Mouse (Mus musculus): ENCODE data around the gene Mtfr1l.

Mtfr1l gene

DNA sequence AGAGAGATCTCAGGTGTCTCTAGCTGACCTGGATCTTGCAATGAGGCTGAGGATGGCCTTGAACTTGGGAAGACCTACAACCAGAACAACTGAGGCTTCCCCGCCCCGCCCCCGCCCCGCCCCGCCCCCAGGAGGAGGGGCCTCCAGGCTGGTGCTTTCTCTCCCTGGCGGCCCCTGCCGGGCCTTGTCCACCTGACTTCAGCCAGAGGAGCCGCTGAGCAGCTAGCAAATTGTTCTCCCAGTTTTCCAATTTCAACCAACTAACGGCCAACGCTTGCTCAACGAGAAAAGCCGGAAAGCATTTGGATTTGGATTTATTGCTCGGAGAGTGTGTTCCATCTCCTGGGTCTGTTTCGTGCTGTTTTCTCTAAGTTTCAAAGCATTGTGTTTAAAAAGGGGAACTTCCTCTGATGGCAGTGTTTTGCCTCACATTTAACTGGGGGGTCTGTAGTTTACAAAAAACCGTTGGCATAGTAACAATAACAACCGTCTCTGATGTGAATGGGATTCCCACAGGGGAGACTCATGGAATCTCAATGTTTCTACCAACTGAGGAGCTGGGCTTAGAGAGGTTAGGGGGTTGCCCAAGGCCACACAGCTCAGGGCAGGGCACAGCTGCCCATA, 22.6 kb upstream of the Mtfr1l start:
- no peak for DNase-seq (ENCODE audit: low spot score)

DNA sequence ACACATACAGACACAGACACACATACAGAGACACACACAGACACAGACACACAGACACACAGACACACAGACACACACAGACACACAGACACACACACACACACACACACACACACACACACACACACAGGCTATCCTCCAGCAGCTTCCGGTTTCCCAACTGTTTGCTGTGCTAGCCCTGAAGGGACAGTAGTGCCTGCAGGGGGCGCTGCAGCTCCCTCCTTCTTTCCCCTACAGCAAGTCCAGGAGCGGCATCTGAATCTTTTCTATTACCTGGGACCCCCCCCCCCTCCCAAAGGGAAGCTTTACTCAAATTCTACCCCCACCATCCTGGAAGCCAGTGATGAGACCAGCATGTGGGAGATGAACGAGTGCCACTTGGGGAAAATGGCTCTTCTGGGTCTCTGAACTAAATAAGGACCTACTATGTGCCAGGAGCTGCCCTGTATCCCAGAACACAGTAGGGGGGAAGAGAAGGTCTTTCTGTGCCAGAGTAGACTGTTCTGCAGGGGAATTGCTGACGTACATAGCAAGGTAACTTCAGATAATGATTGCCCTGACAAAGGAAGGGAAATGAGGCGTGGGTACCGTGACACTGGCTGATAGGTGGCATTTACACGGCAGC, 20.9 kb upstream of the Mtfr1l start:
- no peak for DNase-seq (ENCODE audit: low spot score)

DNA sequence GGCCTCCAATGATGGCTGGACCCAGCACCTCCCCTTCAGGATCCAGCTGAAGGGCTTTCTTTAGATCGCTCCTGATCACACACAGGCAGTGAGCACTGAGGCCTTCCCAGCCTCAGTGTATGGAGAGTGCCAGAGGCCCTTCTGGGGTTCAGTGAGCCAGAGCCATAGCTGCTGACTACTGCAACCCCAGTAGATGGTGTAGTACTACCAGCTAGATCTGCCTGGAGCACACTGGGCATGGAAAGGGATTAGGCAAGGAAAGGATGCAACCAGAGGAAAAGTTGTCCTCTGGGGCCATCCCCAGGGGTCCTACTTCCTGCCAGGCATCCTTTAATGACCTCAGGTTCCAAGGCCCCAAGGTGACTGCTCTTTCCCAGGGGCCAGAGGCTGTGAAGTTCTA, 18.4 kb upstream of the Mtfr1l start:
- DNase-seq (ENCODE audit: low spot score): no peak

DNA sequence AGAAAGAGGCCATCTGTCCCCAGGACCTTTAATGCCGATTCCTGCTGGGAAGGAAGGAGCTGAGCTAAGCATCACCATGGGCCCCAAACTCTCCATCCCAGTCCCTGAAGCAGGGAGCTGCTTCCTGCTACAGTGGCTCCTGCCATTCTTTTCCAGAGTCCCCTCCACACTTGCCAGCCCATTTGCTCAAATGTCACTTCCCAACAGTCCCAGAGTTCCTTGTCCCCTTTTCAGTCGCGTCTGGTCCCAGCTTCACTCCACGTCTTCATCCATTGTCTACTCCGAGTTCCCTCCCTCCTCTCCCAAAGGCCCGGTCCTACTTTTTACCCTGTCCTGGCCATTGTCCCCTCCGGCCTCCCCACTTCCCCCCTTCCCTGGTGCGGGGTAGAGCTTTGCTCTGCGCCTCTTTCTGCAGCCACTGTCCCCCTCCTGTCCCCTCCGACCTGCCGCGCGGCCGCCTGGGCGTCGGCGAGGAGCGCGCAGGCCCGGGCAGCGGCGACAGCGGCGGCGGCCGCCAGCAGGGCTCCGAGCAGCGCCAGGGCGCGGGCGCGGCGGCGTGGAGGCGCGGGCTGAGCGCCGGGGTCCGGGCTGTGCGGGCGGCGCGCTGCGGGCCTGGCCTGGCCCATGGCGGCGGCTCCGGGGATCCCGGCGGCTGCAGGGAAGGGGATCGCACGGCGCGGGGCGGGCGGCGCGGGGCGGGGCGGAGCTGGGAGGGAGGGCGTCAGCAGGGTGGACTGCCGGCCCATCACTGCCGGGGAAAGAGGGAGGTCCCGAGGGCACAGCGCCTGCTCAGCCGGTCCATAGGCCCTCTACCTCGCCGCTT, 16.5 kb upstream of the Mtfr1l start, which contains the start of gene Selenon:
Selenon (minus strand) TSS at position 673 of the 823 bp plus-strand sequence.
- no peak for DNase-seq (ENCODE audit: low spot score)

DNA sequence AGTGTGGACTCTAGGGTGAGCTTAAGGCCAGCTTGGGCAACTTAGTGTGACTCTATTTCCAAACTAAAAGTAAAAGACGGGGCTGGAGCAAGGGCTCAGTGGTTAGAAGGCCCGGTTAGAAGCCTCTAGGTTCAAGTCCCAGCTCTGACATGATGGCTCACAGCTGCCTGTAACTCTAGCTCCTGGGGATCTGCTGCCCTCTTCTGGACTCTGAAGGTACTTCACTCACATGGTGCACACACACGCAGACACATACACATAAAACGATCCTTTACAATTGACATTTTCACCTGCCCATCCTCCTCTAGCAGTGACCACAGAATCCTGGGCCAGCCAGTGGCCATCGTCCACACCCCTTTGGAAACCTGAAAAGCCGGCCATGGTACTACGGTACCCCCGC, 14.7 kb upstream of the Mtfr1l start:
- DNase-seq (ENCODE audit: low spot score): no peak

DNA sequence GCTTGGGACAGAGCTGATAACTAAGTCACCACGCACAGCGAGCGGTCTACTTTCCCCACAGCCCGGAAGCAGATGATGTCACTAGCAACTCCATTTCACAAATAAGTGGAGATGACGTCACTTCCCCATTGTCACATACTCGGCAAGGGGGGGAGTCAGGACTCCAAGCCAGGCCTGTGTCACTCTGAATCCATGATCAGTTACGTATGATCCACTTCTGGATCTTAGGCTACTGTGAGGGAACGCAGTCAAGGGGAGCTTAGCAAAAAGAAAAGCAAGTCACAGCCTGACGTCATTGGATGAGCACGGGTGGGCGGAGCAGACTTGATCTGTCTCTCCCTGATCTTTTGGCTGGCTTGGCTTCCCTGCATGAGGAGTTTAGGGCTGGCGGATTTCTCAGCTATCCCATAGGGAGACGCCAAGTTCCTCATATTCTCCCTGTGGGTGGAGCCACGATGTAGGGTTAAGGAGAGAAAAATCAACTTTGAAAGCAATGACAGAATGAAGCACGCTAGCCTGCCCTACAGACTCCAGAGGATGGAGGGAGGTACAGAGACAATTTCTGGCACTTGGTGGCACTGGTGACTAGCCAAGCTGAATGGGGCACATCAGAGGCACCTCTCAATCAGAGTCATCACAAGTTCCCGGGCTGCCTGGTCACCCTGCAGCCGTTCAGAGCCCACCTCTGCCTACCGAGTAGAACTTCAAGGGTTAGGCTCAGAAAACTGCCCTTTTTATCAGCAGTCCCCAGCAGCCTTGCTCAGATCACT, 13.2 kb upstream of the Mtfr1l start:
- no peak for DNase-seq (ENCODE audit: low spot score)

DNA sequence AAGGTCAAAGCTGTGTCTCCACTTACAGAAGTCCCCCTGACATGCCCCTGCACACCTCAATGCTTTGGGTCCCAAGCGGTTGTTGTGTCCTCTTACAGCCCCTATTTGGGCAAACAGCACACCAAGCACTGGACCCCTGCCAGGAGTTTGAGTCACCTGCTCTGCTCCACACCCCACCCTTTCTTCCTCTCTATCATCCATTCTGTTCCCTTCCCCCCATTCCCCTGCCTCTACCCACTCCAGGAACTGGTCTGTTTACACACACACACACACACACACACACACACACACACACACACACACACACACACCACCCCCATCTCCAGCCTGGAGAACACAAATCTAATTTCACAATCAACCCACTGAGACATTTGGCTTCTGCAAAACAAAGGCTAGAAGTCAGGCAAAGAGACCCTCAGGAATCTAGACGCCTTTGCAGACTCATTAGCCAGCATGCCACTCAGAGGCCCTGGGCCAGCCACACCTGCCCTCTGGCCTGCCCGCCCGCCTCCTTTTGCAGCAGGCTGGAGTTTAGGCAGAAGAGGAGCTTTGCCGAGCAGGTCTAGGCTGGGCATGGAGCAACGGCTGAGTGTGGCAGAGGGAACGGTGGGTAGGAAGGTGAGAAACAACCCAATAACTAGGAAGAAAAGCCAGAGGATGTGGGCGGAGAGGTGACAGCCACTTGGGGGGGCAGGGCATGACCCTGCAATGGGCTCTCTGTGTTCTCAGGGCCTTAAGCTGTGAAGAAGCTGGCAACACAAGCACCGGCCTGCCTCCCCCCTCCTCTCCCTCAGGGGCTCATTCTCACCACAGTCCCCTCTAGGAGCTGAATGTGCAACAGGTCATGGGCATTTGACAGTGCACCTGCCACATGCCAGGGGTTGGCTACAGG, 11.9 kb upstream of the Mtfr1l start:
- DNase-seq (ENCODE audit: low spot score): no peak

DNA sequence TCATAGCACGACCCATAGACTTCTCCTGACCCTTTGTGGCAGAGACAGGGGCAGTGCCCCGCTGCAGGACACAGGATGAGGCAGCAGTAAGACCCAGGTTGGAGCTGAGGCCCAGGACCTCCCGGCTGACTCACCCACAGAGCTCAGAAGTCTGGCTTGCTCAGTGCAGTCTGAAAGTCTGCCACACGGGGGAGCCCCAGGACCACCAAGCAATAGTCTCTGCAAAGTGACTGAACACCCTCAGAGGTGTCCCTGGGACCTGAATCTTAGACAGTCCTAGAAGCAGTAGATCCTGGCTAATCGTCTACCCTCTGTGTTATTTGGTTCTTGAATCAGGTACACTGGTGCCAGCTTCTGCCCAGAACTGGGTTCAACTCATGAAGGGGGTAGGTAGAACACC, 8.1 kb upstream of the Mtfr1l start:
- peak; percentile 83 for DNase-seq (ENCODE audit: low spot score)

DNA sequence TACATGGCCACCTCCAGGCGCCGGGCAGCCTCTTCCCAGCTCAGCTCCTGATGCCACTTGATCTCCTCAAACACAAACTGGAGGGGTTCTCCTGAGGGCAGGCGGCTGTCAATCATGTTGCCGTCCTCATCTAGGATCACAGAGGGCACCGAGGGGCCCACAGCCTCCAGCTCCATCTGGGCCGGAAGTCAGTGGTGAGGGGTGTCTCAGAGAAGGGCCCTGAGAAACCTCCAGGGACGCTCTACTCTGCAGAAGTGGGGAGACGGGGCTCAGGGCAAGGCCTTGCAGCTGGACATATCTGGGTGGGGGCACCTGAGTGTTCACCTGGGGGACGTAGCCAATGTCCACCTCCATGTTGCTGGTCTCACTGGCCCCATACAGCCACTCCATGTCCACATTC, 7.5 kb upstream of the Mtfr1l start:
- DNase-seq (ENCODE audit: low spot score): no peak

DNA sequence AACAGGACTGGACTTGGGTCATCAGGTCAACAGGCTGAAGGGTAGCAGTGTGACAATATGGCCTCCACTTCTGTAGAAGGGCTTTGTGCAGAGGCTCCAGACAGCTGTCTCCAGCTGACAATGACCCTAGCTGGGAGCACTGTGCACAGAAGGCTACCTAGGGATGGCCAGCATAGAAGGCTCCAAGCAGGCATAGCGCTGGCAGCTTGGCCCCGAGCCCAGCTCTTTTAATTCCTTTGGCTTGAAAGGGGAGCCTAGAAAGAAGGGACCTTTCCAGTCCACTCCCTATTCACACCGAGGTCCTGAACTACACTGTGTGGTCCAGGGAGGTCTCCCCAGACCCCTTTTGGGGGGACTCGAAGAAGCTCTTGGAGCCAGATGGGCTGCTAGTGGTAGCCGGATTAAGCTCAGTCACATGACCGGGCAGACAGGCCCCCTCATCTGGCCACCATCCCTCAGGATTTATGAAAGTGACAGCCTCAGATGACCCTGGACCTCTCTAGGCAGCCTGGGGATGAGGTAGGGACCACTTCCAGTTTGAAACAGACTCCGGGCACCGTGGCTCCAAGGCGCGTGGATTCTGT, 3.9 kb upstream of the Mtfr1l start:
- no peak for DNase-seq (ENCODE audit: low spot score)

DNA sequence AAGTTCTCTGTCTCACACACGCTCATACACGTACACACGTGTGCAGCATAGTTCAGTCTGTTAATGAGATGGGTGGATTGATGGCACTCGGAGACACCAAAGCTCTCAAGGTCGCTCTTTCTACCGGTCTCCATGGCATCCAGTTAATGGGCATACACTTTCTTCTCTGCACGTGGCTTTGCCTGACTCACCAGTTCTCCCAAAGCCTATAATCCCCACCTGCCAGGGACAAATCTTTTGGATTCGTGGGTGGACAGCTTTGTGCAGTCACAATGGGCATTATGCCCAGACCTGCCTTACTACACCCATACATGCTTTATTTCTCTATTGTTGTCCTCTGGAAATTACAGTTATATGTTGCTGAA, 582 bp upstream of the Mtfr1l start:
- no peak for DNase-seq (ENCODE audit: low spot score)

DNA sequence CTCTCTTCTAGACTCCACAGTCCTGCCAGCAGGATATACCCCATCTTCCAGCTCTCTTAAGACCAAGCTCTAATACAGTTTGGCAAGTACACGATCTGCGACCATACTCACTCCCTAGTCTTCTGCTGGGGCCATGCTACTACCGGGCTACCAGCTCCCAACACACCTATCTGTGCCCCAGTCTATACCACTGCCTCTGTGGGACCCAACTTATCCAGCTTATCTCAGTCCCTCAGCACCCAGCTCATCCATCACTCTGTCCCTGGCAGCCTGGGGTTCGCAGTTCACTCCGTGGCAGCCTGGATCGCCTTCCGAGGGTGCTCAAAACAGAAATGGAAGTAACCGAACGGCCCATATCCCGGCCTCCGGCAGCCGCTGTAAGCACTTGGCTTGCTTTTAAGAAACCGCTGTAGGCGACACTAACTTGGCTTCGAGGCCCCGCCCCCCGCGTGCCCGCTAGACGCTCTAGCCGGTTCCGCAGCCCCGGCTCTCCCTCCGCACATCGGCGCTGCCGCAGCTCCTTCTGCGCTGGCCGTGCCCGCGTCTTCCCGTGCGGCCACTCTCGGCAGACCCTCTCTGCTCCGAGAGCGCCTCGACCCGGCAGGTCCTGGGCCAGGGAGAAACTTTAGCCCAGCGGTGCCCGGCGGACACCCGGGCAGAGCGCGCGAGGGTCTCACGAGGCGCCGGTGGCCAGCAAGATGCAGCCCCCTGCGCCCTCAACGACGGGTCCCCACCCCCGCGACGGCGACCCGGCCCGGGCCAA, 882 bp downstream of the Mtfr1l start:
- no peak for DNase-seq (ENCODE audit: low spot score)

DNA sequence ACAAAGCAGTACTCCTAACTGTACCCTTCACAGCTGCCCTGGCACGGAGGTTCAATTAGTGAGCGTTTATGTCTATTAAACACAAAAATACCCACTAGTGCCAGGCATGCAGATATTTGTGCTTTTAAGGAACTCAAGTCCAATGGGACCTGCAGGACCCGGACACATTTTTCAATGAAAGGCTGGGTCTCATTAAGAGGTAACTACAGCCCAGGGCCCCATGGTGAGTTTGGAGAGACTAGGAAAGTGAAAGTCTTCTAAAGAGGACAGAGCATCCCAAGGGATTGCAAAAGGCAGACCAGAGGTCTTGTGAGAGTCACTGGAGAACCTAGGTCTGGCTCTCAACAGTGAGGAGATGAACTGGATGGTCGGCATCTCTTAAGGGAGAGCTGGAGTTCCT, 1.8 kb downstream of the Mtfr1l start:
- no peak for DNase-seq (ENCODE audit: low spot score)

DNA sequence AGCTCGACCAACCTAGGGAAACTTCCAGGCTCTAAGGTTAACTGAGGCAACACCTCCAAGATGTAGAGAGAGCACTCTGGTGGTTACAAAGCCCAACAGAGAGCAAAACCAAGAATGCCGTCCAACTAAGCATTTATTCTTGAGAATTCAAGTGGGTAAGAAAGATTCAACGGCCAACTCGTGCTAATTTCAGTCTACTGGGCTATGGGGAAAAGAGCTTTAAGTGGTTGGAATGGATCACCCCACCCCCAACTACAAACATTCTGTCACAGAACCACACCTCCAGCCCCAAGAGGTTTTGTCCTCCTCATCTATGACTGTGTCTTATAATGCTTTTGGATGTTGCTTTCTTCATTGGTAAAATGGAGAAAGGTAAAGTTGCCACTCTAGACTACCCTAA, 2.3 kb downstream of the Mtfr1l start:
- no peak for DNase-seq (ENCODE audit: low spot score)

DNA sequence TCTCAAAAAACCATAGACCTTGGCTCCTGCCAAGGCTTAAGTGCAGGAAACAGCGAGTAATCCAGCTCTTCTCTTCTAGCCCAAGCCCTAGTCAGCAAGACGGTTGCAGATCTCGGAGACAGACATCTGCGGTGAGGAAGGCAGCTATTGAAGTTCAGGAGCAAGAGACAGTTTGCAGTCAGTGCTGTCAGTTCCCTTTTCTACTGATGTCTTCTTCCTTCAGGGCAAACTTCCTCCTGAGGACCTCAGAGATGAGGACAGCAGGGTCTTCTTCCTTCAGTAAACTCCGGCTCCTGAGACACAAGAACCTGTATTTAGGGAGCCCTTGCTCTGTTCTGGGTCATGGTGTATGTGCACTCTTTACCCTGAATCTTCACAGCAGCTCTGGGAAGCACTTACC, 9.0 kb downstream of the Mtfr1l start:
- no peak for DNase-seq (ENCODE audit: low spot score)

DNA sequence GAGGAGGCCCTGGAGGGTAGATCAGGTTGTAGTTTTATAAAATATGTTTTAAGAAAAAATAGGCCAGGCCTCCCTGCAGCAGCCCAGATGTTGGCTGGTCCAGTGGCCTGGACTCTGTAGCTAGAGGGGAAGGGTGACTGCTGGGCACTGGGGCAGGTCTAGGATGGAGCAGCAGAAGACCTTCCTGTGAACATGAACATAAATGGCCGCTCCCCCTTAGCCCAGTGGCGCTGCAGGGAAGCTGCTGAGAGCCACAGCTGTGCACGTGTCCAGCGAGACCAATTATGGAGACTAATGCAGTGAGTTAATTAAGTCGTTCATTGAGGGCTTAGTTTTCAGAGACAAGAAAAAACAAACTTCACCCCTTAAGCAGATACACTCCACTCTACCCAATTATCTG, 9.4 kb downstream of the Mtfr1l start:
- DNase-seq (ENCODE audit: low spot score): no peak

DNA sequence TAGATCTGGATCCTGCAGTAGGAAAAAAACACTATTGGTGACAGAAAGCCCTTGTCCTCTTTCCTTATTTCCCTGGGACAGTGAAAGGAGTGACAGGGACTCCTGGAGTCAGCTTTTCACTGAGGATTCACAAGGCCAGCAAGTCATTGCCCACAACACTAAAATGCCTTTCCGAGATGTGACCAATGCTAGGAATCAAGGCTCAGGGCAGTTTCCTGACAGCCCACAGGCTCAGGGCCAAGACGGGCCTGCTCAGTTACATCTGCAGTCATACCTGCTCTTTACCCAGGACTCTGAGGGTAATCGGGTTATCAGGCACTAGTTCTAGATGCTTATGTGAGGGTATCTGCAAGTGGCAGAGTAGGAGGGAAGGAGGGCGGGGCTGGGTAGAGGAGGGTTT, 11.7 kb downstream of the Mtfr1l start:
- no peak for DNase-seq (ENCODE audit: low spot score)

DNA sequence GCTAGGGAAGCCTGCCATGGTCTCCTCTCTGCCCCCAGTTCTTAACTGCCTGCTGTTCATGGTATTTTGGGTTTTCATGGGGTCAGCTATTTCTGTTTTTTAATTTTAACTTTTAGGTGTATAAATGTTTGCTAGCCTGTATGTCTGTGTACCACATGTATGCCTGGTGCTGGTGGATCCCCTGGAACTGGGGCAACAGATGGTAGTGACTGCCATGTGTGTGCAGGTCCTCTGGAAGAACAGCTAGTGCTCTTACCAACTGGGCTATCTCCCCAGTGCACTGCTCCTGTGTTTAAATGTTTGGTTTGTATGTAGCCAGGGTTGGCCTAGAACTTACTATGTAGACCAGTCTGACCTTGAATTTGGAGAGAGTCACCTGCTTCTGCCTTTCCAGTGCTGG, 15.9 kb downstream of the Mtfr1l start:
- no peak for DNase-seq (ENCODE audit: low spot score)

DNA sequence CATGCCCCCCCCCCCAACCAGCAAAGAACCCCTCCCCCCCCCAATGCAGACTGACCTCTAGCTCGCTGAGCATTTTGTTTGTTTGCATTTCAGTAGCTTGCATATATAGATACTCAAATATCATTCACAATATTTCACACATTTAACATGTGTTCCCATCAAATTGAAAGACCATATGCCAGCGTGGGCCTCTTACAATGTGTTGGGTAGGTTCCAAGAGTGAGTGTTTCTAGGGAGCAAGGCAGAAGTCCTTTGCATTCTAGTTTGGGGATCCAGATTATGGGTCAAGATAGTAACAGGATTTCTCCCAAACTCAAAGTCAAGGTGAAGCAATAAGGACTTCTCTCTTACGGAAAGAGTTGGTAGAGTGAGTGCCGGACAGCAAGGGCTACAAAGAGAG, 16.6 kb downstream of the Mtfr1l start:
- no peak for DNase-seq (ENCODE audit: low spot score)

DNA sequence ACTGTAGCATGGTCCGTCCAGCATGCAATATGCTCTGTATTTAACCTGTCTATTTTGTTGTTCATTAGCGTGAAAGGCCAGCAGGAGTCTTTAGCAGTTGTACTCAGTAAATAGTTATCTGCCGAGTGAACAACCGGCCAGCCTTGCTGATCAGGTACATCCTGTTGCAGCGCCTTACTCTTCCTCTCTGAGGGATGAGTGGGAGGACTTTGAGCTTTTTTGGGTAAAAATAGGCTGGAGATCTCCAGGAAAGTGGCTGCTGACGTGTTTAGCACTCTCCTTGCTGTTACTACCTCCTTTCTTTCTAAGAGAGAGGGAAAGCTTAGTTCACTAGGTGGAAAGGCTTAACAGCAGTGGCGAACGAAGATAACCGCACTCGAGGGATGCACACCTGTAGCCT, 17.5 kb downstream of the Mtfr1l start:
- no peak for DNase-seq (ENCODE audit: low spot score)

DNA sequence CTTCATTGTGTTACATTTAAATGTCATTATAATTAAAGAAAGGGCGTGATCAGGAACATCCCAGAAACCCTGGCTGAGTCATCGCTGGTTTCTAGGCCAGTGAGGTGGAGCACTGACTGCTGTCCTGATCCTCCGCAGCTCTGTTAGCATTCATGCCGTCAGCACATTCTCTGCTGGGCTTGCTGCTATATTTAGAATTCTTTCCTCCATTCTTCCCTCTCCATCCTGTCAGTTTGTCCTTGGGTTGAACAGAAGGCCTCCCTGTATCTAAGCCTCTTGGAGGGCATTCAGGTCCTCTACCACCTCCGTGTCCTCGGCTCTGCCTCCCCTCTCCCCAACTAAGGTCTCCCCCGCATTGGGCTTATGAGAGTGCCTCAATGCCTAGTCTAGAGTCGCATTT, 18.2 kb downstream of the Mtfr1l start:
- DNase-seq (ENCODE audit: low spot score): no peak

All from urinary bladder, postnatal 10 days (tissue).